Mouse (Mus musculus) kidney, adult 11 months (tissue): ENCODE data around the gene Sox5.

Experiments
- DNase-seq: peaks from one replicate; pipeline ENCODE4 v3.0.0; 2022

The Sox5 gene

GRCm38 (mm10) chr6:144781431-144782030 lies at the start of gene Sox5:
TSS of gene Sox5 (minus strand) at chr6:144781977.
- DNase-seq = peak; percentile 44

- no peak for DNase-seq
These were observed 43.3 kb upstream of the Sox5 start for GRCm38 (mm10) chr6:144825018-144825602.

GRCm38 (mm10) chr6:144824153-144824552 lies 42.4 kb upstream of the Sox5 start:
- DNase-seq = no peak

- no peak for DNase-seq
These were observed 40.8 kb upstream of the Sox5 start for GRCm38 (mm10) chr6:144822594-144822993.

- no peak for DNase-seq
These were observed 39.2 kb upstream of the Sox5 start for GRCm38 (mm10) chr6:144821019-144821418.

- no peak for DNase-seq
These were observed 36.2 kb upstream of the Sox5 start for GRCm38 (mm10) chr6:144818016-144818415.

- DNase-seq = no peak
These were observed 35.7 kb upstream of the Sox5 start for GRCm38 (mm10) chr6:144817329-144817932.

- DNase-seq = no peak
These were observed 33.8 kb upstream of the Sox5 start for GRCm38 (mm10) chr6:144815542-144815941.

- DNase-seq = peak; percentile 13
These were observed 33.2 kb upstream of the Sox5 start for GRCm38 (mm10) chr6:144814931-144815364.

- no peak for DNase-seq
These were observed 22.5 kb upstream of the Sox5 start for GRCm38 (mm10) chr6:144804321-144804720.

GRCm38 (mm10) chr6:144803063-144803462 lies 21.3 kb upstream of the Sox5 start:
- no peak for DNase-seq

- no peak for DNase-seq
These were observed 12.6 kb upstream of the Sox5 start for GRCm38 (mm10) chr6:144794356-144794755.

GRCm38 (mm10) chr6:144792871-144793270 lies 11.1 kb upstream of the Sox5 start:
- no peak for DNase-seq

- DNase-seq = no peak
These were observed 1.5 kb upstream of the Sox5 start for GRCm38 (mm10) chr6:144783295-144783694.

- DNase-seq = no peak
These were observed 1.1 kb upstream of the Sox5 start for GRCm38 (mm10) chr6:144782866-144783265.

GRCm38 (mm10) chr6:144782031-144782857 lies 467 bp upstream of the Sox5 start:
- no peak for DNase-seq

- no peak for DNase-seq
These were observed 1.0 kb downstream of the Sox5 start for GRCm38 (mm10) chr6:144780608-144781285.

GRCm38 (mm10) chr6:144779945-144780607 lies 1.7 kb downstream of the Sox5 start:
- DNase-seq = no peak

GRCm38 (mm10) chr6:144777356-144778035 lies 4.3 kb downstream of the Sox5 start:
- DNase-seq = no peak

- DNase-seq = no peak
These were observed 8.0 kb downstream of the Sox5 start for GRCm38 (mm10) chr6:144773736-144774135.

- DNase-seq = no peak
These were observed 8.8 kb downstream of the Sox5 start for GRCm38 (mm10) chr6:144772985-144773384.
